Mouse (Mus musculus): Measurements from ENCODE around the gene Xpo4.

The Xpo4 gene

DNA sequence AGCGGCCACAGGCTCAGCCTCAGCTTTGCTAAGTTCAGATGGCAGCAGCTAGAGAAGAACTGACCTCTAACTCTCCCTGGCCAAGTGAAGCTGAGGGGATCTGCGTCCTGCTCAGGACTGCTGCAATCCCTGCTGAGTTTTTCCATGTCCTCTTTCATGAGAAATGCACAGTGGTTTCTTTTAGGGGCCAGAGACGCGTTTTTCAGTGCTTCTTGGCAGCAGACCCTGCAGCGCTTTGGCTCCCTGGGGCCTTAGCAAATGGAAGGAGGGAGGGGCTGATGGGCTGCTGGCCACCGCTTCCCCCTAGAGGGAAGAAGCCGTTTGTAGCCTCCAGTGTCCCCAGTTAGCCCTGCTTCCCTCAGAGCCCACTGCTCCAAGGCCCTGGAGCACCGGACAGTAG lies 130.3 kb downstream of the Xpo4 start:
- DNase-seq: peak; percentile 68

GRCm38 (mm10) chr14:57534346-57534745 lies 130.9 kb downstream of the Xpo4 start:
- no peak for DNase-seq

- DNase-seq: no peak
Observed at GRCm38 (mm10) chr14:57533841-57534240, 131.4 kb downstream of the Xpo4 start.

DNA sequence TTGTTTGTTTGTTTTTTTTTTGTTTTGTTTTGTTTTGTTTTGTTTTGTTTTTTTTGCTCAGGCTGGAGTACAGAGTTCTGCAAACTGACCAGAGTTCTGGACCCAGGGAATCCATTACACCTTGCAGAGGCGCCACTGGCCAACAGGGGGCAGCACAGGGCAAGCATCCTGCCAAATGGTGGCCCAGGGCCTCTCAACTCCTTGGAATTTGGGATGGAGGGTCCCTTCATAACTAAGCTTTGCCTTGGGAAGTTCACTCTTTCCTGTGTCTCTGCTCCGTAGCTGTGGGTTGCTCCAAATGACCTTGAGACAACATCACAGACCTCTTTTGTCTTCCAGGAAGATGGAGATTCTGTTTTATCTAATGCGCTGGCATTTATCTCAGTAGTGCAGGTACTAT lies 132.0 kb downstream of the Xpo4 start:
- DNase-seq: no peak

- no peak for DNase-seq
Observed at GRCm38 (mm10) chr14:57532577-57532976, 132.7 kb downstream of the Xpo4 start.

GRCm38 (mm10) chr14:57529786-57530515 lies 135.3 kb downstream of the Xpo4 start:
- DNase-seq: no peak

GRCm38 (mm10) chr14:57529086-57529785 lies 136.0 kb downstream of the Xpo4 start:
- no peak for DNase-seq

DNA sequence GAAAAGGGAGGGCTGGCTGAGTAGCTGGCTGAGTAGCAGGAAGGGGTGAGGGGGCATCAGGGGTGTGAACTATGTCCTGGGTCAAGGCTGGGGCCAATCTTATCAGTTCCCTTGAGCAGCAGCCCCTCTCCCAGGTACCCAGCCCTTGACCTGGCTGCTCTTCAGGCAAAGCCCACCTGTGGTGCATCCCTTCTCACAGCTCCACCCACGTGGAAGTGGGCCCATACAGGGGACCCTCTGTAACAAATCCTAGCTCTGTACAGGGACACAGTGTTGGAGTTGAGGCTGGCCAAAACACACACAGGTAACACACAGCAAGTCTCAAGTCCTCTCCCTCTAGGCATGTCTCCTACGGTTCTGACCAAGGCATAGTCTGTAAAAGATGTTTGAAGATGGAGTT lies 137.6 kb downstream of the Xpo4 start:
- DNase-seq: no peak
